Mouse (Mus musculus): ENCODE data around the gene Med20.

DNA sequence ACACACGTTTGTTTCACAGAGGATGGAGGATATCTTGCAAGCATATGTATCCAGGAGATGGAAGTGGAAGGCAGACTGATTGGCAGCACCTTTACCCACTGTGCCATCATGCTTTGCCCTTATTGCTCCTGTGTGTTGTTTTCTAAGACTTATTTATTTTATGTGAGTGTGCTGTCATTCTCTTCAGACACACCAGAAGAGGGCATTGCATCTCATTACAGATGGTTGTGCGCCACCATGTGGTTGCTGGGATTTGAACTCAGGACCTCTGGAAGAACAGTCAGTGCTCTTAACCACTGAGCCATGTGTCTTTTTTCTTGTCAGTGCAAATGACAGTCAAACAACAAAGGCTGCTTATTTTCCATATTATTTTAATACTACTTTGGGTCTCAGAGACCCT lies 16.4 kb downstream of the Med20 start:
- TF ChIP-seq GATA1 (IDR thresholded peaks at IDR 0.05; ENCODE audit: borderline replicate concordance, low read length) (no peak), FLI1 (IDR thresholded peaks at IDR 0.05; ENCODE audit: low read length) (no peak)

Data from megakaryocyte, embryonic 14.5 days (primary cell).